Mouse (Mus musculus) kidney, postnatal 0 days (tissue): ENCODE data around the gene Srp9. TPM values are rescaled to one million over a fixed set of nuclear protein-coding genes. Genes with fewer than 3 reads are reported as not detected.
A peak's percentile ranks its signal among the peaks of the same experiment; 100 is the strongest.

ENCODE experiments used
- ATAC-seq: fragments of 200-750 bp; cut with Nextera tagmentation; replicated peaks from 2 replicates; pipeline ENCODE4 v1.8.0; 2017; ENCODE audit warnings: low read depth, moderate number of reproducible peaks, moderate TSS enrichment, moderate library complexity; ENCODE audit not compliant: low FRiP score
- DNase-seq: peaks from one replicate; pipeline ENCODE4 v3.0.0-alpha.2; 2016; ENCODE audit warnings: low spot score
- H3K27ac ChIP-seq: fragments of 300-500 bp; sonication (generic); 2 replicates; pipeline ENCODE4 v1.5.1; 2014; ENCODE audit warnings: mild to moderate bottlenecking
- H3K27me3 ChIP-seq: fragments of 300-500 bp; sonication (generic); 2 replicates; pipeline ENCODE4 v1.6.1; 2014; ENCODE audit warnings: low read length, mixed read lengths; ENCODE audit not compliant: insufficient read depth
- H3K36me3 ChIP-seq: fragments of 300-500 bp; sonication (generic); 2 replicates; pipeline ENCODE4 v1.6.1; 2014; ENCODE audit warnings: low read length, mixed read lengths; ENCODE audit not compliant: insufficient read depth
- H3K4me1 ChIP-seq: fragments of 300-500 bp; sonication (generic); replicated peaks from 2 replicates; pipeline ENCODE4 v1.6.1; 2014; ENCODE audit warnings: antibody characterized with exemption, low read length, mixed read lengths; ENCODE audit not compliant: insufficient read depth
- H3K4me2 ChIP-seq: fragments of 300-500 bp; sonication (generic); 2 replicates; pipeline ENCODE4 v1.6.1; 2014; ENCODE audit warnings: mild to moderate bottlenecking, low read length, moderate library complexity, mixed read lengths
- H3K4me3 ChIP-seq: fragments of 300-500 bp; sonication (generic); replicated peaks from 2 replicates; pipeline ENCODE4 v1.5.1; 2014; ENCODE audit warnings: low read depth, low read length
- H3K9ac ChIP-seq: fragments of 300-500 bp; sonication (generic); 2 replicates; pipeline ENCODE4 v1.6.1; 2014; ENCODE audit warnings: low read depth, low read length
- H3K9me3 ChIP-seq: fragments of 300-500 bp; sonication (generic); replicated peaks from 2 replicates; pipeline ENCODE4 v1.6.1; 2016; ENCODE audit warnings: low read length, inconsistent platforms, mixed read lengths
- CTCF ChIP-seq: IDR thresholded peaks from 2 replicates; pipeline ENCODE4 v1.5.1; 2016; ENCODE audit warnings: antibody characterized with exemption, low read depth, mild to moderate bottlenecking, moderate library complexity
- WGBS: fragments of 180-500 bp; shearing (Covaris S2); extraction: QIAGEN DNeasy Blood & Tissue Kit; methylation state at CpG from one replicate; pipeline ENCODE4 v1.1.7; 2014; 5-methylcytosine and 5-hydroxymethylcytosine counted together
- polyA plus RNA-seq: library from polyadenylated mRNA; unstranded; fragments of >200 nt; fragmentation: Nextera tagmentation; extraction: Ambion mirVana; gene quantifications from 2 replicates; pipeline ENCODE4 v1.2.1, GENCODE M21; 2015

Srp9 gene
- polyA plus RNA-seq, 1 experiment from 2014 or later = 225 TPM

- Histone ChIP-seq H3K4me2 (no peak overlapping the region), H3K27me3 (no peaks in the 10 kb centered on the region), H3K36me3 (no peaks in the 10 kb centered on the region), H3K4me1 (no peaks in the 10 kb centered on the region), H3K9me3 (no peaks in the 10 kb centered on the region), H3K4me3 (no peak overlapping the region), H3K9ac (no peak overlapping the region), H3K27ac (no peak overlapping the region)
- DNase-seq (no peak), ATAC-seq (no peak)
- 69% methylated on average over 4 of the region's 4 CpGs for WGBS
- TF ChIP-seq CTCF = no peak
Measured at GRCm38 (mm10) chr1:182101468-182101867, 23.1 kb upstream of the Srp9 start.

DNA sequence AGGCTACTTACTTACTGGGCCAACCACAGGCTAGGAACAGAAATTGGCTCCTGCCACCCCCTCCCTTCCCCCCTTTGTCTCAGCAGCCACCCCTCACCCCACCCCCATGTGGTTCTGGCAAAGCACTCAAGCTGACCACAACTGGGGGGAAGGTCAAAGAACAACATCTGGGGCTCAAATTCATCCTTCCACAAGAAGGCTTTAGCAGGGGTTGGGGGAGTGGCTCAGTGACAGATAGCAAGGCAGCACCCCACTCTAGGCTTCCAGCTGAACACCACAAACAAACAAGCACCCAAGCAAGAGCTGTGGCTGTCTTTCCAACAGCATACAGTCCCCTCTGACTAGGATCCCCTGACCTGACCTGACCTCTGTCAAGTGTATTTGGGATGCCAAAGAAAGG lies 21.8 kb upstream of the Srp9 start:
- no peak for TF ChIP-seq CTCF
- Histone ChIP-seq H3K9me3 (no peaks in the 10 kb centered on the region), H3K4me3 (no peak overlapping the region), H3K27me3 (no peaks in the 10 kb centered on the region), H3K36me3 (no peaks in the 10 kb centered on the region), H3K4me1 (no peaks in the 10 kb centered on the region), H3K27ac (no peak overlapping the region), H3K9ac (no peak overlapping the region), H3K4me2 (no peak overlapping the region)
- DNase-seq = no peak
- ATAC-seq = no peak

DNA sequence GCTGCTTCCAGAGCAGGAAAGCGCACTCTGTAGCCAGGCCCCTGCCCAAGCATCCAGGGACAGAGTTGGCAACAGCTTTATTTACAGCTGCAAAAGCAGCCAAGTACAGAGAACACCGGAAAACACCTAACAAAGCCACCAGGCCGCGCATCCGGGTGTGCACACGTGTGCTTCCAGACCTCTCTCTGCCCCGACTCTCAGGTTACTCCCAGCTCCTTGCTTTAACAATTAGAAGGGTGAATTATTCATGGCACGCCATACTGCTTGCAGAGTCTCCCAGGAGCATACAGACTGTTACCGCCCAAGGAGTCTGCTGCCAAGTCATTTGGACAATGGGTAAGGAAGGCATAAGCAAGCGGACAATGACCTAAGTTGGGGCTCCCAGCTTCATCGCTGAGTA lies 21.1 kb upstream of the Srp9 start:
- H3K4me3 ChIP-seq = no peak overlapping the region
- WGBS = 71% methylated on average over 11 of the region's 11 CpGs
- no peak overlapping the region for H3K27ac ChIP-seq
- no peaks in the 10 kb centered on the region for H3K9me3 ChIP-seq
- H3K27me3 ChIP-seq = no peaks in the 10 kb centered on the region
- ATAC-seq (no peak), DNase-seq (no peak)
- no peaks in the 10 kb centered on the region for H3K36me3 ChIP-seq
- H3K4me1 ChIP-seq = no peaks in the 10 kb centered on the region
- no peak overlapping the region for H3K4me2 ChIP-seq
- no peak for TF ChIP-seq CTCF
- H3K9ac ChIP-seq = no peak overlapping the region

DNA sequence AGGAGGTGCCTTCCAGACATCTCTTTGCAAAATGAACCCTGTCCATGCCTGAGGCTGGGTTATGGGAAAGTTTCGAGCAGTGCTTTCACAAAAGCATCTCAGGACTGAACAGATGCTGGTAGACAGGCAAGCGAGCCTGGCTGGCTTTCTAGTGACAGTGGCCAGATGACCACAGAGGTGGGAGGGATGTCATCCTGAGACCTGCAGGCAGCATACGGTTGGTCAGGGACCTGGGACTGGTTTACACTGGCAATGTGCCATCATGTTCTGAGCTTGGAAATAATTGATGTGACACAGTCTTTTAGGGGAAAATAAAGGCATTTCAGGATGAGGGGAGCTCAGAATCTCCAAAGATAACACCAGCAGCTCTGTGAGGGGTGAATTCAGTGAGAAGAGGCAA lies 19.5 kb upstream of the Srp9 start:
- H3K36me3 ChIP-seq = no peaks in the 10 kb centered on the region
- no peaks in the 10 kb centered on the region for H3K9me3 ChIP-seq
- no peak overlapping the region for H3K4me3 ChIP-seq
- 0 out of 2 replicates have a peak overlapping the region, but pooled peaks have one; percentile 35 for H3K9ac ChIP-seq
- ATAC-seq (no peak), DNase-seq (no peak)
- H3K4me2 ChIP-seq = no peak overlapping the region
- WGBS = 49% methylated on average over 3 of the region's 3 CpGs
- no peak for TF ChIP-seq CTCF
- no peaks in the 10 kb centered on the region for H3K27me3 ChIP-seq
- no peak overlapping the region for H3K27ac ChIP-seq
- no peaks in the 10 kb centered on the region for H3K4me1 ChIP-seq

GRCm38 (mm10) chr1:182107251-182107650 lies 17.3 kb upstream of the Srp9 start:
- Histone ChIP-seq H3K4me2 (no peak overlapping the region), H3K4me1 (no peaks in the 10 kb centered on the region), H3K9ac (no peak overlapping the region), H3K36me3 (no peaks in the 10 kb centered on the region), H3K27me3 (no peaks in the 10 kb centered on the region), H3K9me3 (no peaks in the 10 kb centered on the region), H3K27ac (no peak overlapping the region), H3K4me3 (no peak overlapping the region)
- no peak for ATAC-seq
- TF ChIP-seq CTCF = no peak
- no peak for DNase-seq
- WGBS = 76% methylated on average over 9 of the region's 9 CpGs

- WGBS = 62% methylated on average over 13 of the region's 13 CpGs
- ATAC-seq = no peak
Measured at GRCm38 (mm10) chr1:182108397-182109099, 16.0 kb upstream of the Srp9 start.

GRCm38 (mm10) chr1:182110185-182110584 lies 14.4 kb upstream of the Srp9 start:
- peaks cover 9% of the 10 kb centered on the region; the same call in 1 of the 2 replicates for H3K4me1 ChIP-seq
- H3K4me3 ChIP-seq = no peak overlapping the region
- WGBS = 87% methylated on average over 11 of the region's 11 CpGs
- no peaks in the 10 kb centered on the region for H3K27me3 ChIP-seq
- H3K9ac ChIP-seq = no peak overlapping the region
- H3K27ac ChIP-seq = no peak overlapping the region
- no peak for TF ChIP-seq CTCF
- no peak overlapping the region for H3K4me2 ChIP-seq
- H3K9me3 ChIP-seq = no peaks in the 10 kb centered on the region
- ATAC-seq (no peak), DNase-seq (no peak)
- H3K36me3 ChIP-seq = no peaks in the 10 kb centered on the region

More at GRCm38 (mm10) chr1:182108397-182109099, 16.0 kb upstream of the Srp9 start:
- Histone ChIP-seq H3K4me3 (no peak overlapping the region), H3K4me1 (no peaks in the 10 kb centered on the region), H3K27ac (no peak overlapping the region), H3K9me3 (no peaks in the 10 kb centered on the region), H3K27me3 (no peaks in the 10 kb centered on the region), H3K9ac (no peak overlapping the region), H3K4me2 (no peak overlapping the region), H3K36me3 (no peaks in the 10 kb centered on the region)
- DNase-seq = no peak
- TF ChIP-seq CTCF = no peak
